Mouse (Mus musculus): ENCODE data around the gene Map2.

DNA sequence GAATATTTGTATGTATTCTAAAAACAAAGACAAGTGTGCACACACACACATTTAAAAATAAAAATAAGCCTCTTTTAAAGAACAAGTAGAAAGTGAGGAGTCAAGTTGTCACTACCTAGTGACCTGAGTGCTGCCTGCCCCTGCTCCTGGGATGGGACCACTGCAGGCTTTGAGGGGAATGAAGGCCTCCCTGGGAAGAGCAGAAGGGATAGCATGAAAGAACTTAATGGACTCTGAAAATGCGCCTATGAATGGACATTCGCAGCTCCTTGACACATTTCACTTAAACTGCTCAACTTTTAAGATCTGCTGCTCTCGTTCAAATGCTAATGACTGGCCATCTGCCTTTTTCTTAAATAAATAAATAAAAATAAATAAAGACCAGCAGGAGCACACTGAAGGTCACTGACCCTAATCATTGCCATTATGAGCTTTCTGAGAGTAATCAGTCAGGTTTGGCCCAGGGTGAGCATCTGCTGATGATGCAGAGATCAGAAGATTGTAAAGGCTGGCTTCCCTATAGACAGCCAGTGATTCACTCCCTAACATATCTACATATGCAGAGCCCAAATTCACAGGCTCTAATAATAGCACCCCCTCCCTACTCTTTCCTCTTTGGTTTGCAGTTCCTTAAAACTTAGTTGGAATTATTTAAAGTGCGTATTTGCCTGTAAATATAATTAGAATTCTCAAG lies 91.3 kb downstream of the Map2 start:
- TF ChIP-seq E2F4 (IDR thresholded peaks at IDR 0.05; ENCODE audit: insufficient read depth) (no peak), POLR2A (IDR thresholded peaks at IDR 0.05; ENCODE audit: insufficient read length, low read depth) (no peak), TCF3 (IDR thresholded peaks at IDR 0.05; ENCODE audit: insufficient read length, low read depth) (no peak), POLR2AphosphoS2 (IDR thresholded peaks at IDR 0.05; ENCODE audit: insufficient read length, low read depth) (no peak), MYOD1 (IDR thresholded peaks at IDR 0.05; ENCODE audit: control insufficient read depth in 1 of 3, insufficient read length in 2 of 3, low read depth in 2 of 3) (no peak)
